In genomic region chr10:94905689-94906473, GRCm38 (mm10) we compare ENCODE assay signal across 8 mouse cellular contexts. TPM values are rescaled to one million over a fixed set of nuclear protein-coding genes. Genes with fewer than 3 reads are reported as not detected.
DNase-seq lines count a peak whose midpoint lies in the region; ATAC-seq and TF ChIP-seq lines count a peak whose summit lies in the region.

No protein-coding gene starts in this region.

- H3K36me3 ChIP-seq in forebrain, embryonic 15.5 days = no peaks in the 10 kb centered on the region
- H3K36me3 ChIP-seq in midbrain, postnatal 0 days (ENCODE audit: insufficient read depth, low read length) = peaks cover 7% of the 10 kb centered on the region; the same call in 1 of the 2 replicates

- WGBS in forebrain, embryonic 15.5 days = 18% methylated on average over 21 of the region's 21 CpGs
- 18% methylated on average over 21 of the region's 21 CpGs for WGBS in midbrain, postnatal 0 days

- no peaks in the 10 kb centered on the region for H3K9me3 ChIP-seq in forebrain, embryonic 15.5 days
- H3K9me3 ChIP-seq in midbrain, postnatal 0 days (ENCODE audit: low read length) = no peaks in the 10 kb centered on the region

- no peaks in the 10 kb centered on the region for H3K27me3 ChIP-seq in forebrain, embryonic 15.5 days
- no peaks in the 10 kb centered on the region for H3K27me3 ChIP-seq in midbrain, postnatal 0 days (ENCODE audit: insufficient read depth, low read length)

- H3K4me3 ChIP-seq in forebrain, embryonic 15.5 days = peak overlapping the region; percentile 30
- H3K4me3 ChIP-seq in midbrain, postnatal 0 days (ENCODE audit: low read depth, low read length) = no peak overlapping the region

- H3K27ac ChIP-seq in forebrain, embryonic 15.5 days (replicated peaks) = peak overlapping the region; percentile 90
- peak overlapping the region; percentile 93 for H3K27ac ChIP-seq in midbrain, postnatal 0 days (ENCODE audit: low read depth, low read length)

- TF ChIP-seq CTCF in midbrain, postnatal 0 days (IDR thresholded peaks at IDR 0.05) = peak; percentile 37

- ATAC-seq in forebrain, embryonic 15.5 days (replicated peaks) = peak; percentile 97
- peak; percentile 92 for ATAC-seq in midbrain, postnatal 0 days (ENCODE audit: low FRiP score)

- H3K9ac ChIP-seq in forebrain, embryonic 15.5 days (replicated peaks) = peak overlapping the region; percentile 23; the same call in 1 of the 2 replicates
- 0 out of 2 replicates have a peak overlapping the region, but pooled peaks have one; percentile 39 for H3K9ac ChIP-seq in midbrain, postnatal 0 days (replicated peaks; ENCODE audit: low read length, poor library complexity, severe bottlenecking)

- peak; percentile 35 to 58 for DNase-seq in adrenal gland, adult (ENCODE audit: inconsistent age in 2 of 2, low spot score in 1 of 2)
- no peak for DNase-seq in adrenal gland, adult 18-20 months (ENCODE audit: low spot score in 2 of 2)
- peak; percentile 50 for DNase-seq in cerebellum, adult 11 months
- DNase-seq in layer of hippocampus, adult 9-11 months = peak; percentile 90
- peak; percentile 97 for DNase-seq in midbrain, postnatal 0 days (ENCODE audit: low spot score)
- no peak for DNase-seq in gastrocnemius, postnatal 4 days (ENCODE audit: low spot score in 2 of 2)
- DNase-seq in heart, postnatal 36 days = no peak

- peak overlapping the region; percentile 45 for H3K4me2 ChIP-seq in forebrain, embryonic 15.5 days (replicated peaks)
- H3K4me2 ChIP-seq in midbrain, postnatal 0 days (ENCODE audit: low read depth, low read length, poor library complexity, severe bottlenecking) = peak overlapping the region; percentile 37

- intact Hi-C loops in heart, postnatal 36 days (cut with DNase I) = no loop called here

- peaks cover 23% of the 10 kb centered on the region for H3K4me1 ChIP-seq in forebrain, embryonic 15.5 days
- peaks cover 9% of the 10 kb centered on the region; the same call in 1 of the 2 replicates for H3K4me1 ChIP-seq in midbrain, postnatal 0 days (ENCODE audit: insufficient read depth, low read length)

RNA-seq across cellular contexts. Expression of gene Plxnc1, which starts 38.8 kb away (rescaled TPM):
- 1 to 10 TPM; 1.6 to 9.1 TPM for total RNA-seq in adrenal gland, adult 18-20 months (2021)
- 11.2 and 11.9 TPM in 2 replicates for polyA plus RNA-seq in forebrain, embryonic 15.5 days (2015; fragmentation: Nextera tagmentation; extraction: Ambion mirVana)
- total RNA-seq in midbrain, postnatal 0 days (2014; rRNA removed) = 78.5 and 79.5 TPM in 2 replicates
- 11.2 and 12.9 TPM in 2 replicates for polyA plus RNA-seq in midbrain, postnatal 0 days (2015; fragmentation: Nextera tagmentation; extraction: Ambion mirVana)
- 1 to 10 TPM; 4.2 to 4.6 TPM for total RNA-seq in gastrocnemius, postnatal 4 days (2021)
- 1 to 10 TPM; 2.0 to 3.0 TPM for total RNA-seq in heart, postnatal 36 days (2021)

Comparison
In these comparisons a context has a peak if more than half of its experiments do, and no peak if none do; other contexts are left out.
1. DNase-seq: peak in adrenal gland, adult (2 of 2), cerebellum, adult 11 months (single experiment), layer of hippocampus, adult 9-11 months (single experiment) and midbrain, postnatal 0 days (single experiment); none in adrenal gland, adult 18-20 months (0 of 2), gastrocnemius, postnatal 4 days (0 of 2) and heart, postnatal 36 days (0 of 2).